Mouse (Mus musculus) intestine, postnatal 0 days (tissue): ENCODE measurements around the gene Aim2. TPM values are rescaled to one million over a fixed set of nuclear protein-coding genes. Genes with fewer than 3 reads are reported as not detected.
"Not testable (repeated sequence)": the region's sequence is repeated elsewhere in the genome, so short reads cannot be mapped to it uniquely, and the experiment has no call there.

Experiments used
- ATAC-seq: fragments of 200-750 bp; cut with Nextera tagmentation; 2 replicates; pipeline ENCODE4 v1.8.0; 2017; ENCODE audit warnings: mild to moderate bottlenecking, moderate TSS enrichment, moderate library complexity
- H3K27ac ChIP-seq: fragments of 300-500 bp; sonication (generic); 2 replicates; pipeline ENCODE4 v1.5.1; 2014; ENCODE audit warnings: mild to moderate bottlenecking, low read depth, low read length, moderate library complexity
- H3K27me3 ChIP-seq: fragments of 300-500 bp; sonication (generic); replicated peaks from 2 replicates; pipeline ENCODE4 v1.6.1; 2014; ENCODE audit warnings: low read length, mixed read lengths; ENCODE audit not compliant: control insufficient read depth, insufficient read depth
- H3K36me3 ChIP-seq: fragments of 300-500 bp; sonication (generic); 2 replicates; pipeline ENCODE4 v1.6.1; 2014; ENCODE audit warnings: mild to moderate bottlenecking, moderate library complexity; ENCODE audit not compliant: control insufficient read depth, insufficient read depth
- H3K4me1 ChIP-seq: fragments of 300-500 bp; sonication (generic); replicated peaks from 2 replicates; pipeline ENCODE4 v1.6.1; 2014; ENCODE audit warnings: antibody characterized with exemption, low read length, mixed read lengths; ENCODE audit not compliant: control insufficient read depth, insufficient read depth
- H3K4me2 ChIP-seq: fragments of 300-500 bp; sonication (generic); replicated peaks from 2 replicates; pipeline ENCODE4 v1.6.1; 2014; ENCODE audit warnings: low read depth, mild to moderate bottlenecking, moderate library complexity
- H3K4me3 ChIP-seq: fragments of 300-500 bp; sonication (generic); 2 replicates; pipeline ENCODE4 v1.5.1; 2014; ENCODE audit warnings: low read depth, low read length
- H3K9ac ChIP-seq: fragments of 300-500 bp; sonication (generic); 2 replicates; pipeline ENCODE4 v1.6.1; 2014; ENCODE audit warnings: mild to moderate bottlenecking, low read depth, low read length
- H3K9me3 ChIP-seq: fragments of 300-500 bp; sonication (generic); 2 replicates; pipeline ENCODE4 v1.6.1; 2016; ENCODE audit warnings: mixed run types; ENCODE audit not compliant: control insufficient read depth
- CTCF ChIP-seq: sonication (generic); IDR thresholded peaks from 2 replicates; pipeline ENCODE4 v1.5.1; 2016; ENCODE audit warnings: low read depth, mild to moderate bottlenecking, control low read depth, antibody characterized with exemption, moderate library complexity
- WGBS: fragments of 180-500 bp; shearing (Covaris S2); extraction: QIAGEN DNeasy Blood & Tissue Kit; methylation state at CpG from one replicate; pipeline ENCODE4 v1.1.7; 2014; 5-methylcytosine and 5-hydroxymethylcytosine counted together
- polyA plus RNA-seq: library from polyadenylated mRNA; unstranded; fragments of >200 nt; fragmentation: Nextera tagmentation; extraction: Ambion mirVana; gene quantifications from 2 replicates; pipeline ENCODE4 v1.2.1, GENCODE M21; 2015

Gene Aim2
- 2.0 and 3.1 TPM in 2 replicates for polyA plus RNA-seq

DNA sequence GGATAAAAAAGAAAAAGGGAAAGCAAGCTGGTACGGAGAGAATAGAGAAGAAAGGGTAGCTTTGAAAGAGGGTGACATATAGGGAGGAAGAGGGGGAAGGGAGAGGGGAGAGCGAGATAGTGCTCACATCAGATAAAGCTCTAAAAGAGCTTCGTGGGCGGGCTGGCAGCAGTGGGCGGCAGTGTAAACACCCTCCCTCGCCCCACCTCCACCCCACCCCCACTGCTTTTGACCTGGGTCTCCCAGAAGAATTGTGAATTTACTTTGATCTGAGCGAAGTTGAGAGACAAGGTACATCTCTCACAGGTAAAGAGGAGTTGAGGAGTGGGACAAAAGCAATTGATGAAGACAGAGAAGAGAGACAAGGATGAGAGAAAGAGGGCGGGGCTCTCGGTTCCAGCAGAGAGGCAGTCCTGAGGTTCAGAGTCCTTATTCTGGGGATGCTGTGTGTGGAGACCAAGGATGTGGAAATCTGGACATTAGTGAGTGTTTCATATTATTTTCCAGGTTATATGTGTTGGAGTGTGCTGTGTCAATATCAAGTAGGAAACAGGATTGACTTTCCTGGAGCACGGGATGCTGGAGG is at the start of gene Aim2:
Gene Aim2, plus strand, starts transcription at position 508 of the 586 bp plus-strand sequence.
- H3K27me3 ChIP-seq, result no peaks in the 10 kb centered on the region
- no peaks in the 10 kb centered on the region for H3K4me1 ChIP-seq
- H3K4me3 ChIP-seq, result no peak within 1 kb of the TSS
- whole genome bisulfite sequencing, result 11% methylated on average over 10 of the region's 10 CpGs
- H3K9me3 ChIP-seq, result no peaks in the 10 kb centered on the region
- H3K4me2 ChIP-seq, result peak within 1 kb of the TSS; percentile 17
- no peak within 1 kb of the TSS for H3K9ac ChIP-seq
- no peaks in the 10 kb centered on the region for H3K36me3 ChIP-seq
- no peak for ATAC-seq
- no peak within 1 kb of the TSS for H3K27ac ChIP-seq
- TF ChIP-seq CTCF, result no peak

DNA sequence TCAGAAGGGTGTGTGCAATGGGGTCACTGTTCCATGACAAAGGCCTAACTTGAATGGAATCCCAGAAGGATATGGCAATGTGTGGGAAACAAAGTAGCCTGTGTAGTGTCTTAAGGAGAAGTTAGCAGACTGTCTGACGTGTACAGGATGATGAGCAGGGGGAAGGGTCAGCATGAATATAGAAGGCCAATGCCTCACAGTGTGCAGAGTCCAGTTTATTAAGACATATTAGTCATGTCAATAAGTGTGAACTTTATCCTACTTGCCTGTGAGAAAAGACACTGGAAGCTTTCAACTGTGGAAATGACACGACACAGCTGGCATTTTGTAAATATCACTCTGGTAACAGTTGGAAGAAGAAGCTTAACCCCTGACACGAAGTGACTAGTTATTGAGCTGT is 47.9 kb upstream of the Aim2 start:
- H3K4me3 ChIP-seq, H3K9ac ChIP-seq, H3K4me1 ChIP-seq, ATAC-seq, H3K27me3 ChIP-seq, H3K9me3 ChIP-seq, H3K4me2 ChIP-seq, H3K36me3 ChIP-seq, H3K27ac ChIP-seq: not testable (repeated sequence)
- 34% methylated on average over 3 of the region's 3 CpGs for WGBS

DNA sequence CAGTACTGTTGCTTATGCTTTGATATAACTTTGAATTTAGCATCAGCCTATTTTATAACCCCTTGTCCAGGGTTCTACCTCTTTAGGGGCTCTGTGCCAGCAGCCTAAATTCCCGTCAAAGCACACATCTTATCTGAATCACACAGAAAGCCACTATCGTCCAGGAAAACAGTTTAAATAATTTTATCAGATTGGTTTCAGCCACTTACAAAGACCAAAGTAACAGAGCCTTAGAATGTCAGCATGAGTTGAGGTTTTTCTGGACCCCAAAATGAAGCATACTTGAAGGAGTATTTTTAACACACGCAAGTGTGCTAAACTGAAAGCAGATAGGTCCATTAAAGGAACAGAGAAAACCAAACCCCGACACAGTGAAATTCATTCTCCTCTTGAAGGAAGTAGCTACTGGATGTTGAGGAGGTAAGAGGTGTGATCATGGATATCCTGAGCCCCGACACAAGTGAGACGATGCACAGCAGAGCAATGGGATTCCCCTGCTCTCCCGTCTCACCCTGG is 37.1 kb upstream of the Aim2 start:
- H3K27ac ChIP-seq, H3K9me3 ChIP-seq, ATAC-seq, H3K9ac ChIP-seq, H3K4me3 ChIP-seq, H3K27me3 ChIP-seq, H3K36me3 ChIP-seq, H3K4me2 ChIP-seq, H3K4me1 ChIP-seq: not testable (repeated sequence)
- 74% methylated on average over 7 of the region's 7 CpGs for WGBS

DNA sequence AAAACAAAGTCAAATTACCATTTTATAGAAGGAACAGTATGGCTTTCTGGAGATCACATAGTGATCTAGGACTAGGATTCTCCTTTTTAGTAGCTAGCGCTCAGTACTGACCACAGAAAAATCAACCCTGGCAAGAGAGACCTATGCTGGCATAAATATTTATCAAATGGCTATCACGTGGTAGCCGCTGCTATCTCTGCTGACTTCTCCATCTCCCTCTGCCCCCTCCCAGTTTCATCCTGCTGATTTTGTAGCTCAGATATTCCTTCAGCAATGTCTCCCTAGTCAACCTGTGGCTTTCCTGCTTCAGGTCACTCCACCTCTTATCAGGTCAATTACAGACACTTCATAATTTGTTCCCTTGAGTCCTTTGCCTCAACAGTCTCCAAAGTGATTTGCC is 35.0 kb upstream of the Aim2 start:
- WGBS, result 72% methylated on average over 3 of the region's 3 CpGs
- TF ChIP-seq CTCF, result no peak
- no peak for ATAC-seq

DNA sequence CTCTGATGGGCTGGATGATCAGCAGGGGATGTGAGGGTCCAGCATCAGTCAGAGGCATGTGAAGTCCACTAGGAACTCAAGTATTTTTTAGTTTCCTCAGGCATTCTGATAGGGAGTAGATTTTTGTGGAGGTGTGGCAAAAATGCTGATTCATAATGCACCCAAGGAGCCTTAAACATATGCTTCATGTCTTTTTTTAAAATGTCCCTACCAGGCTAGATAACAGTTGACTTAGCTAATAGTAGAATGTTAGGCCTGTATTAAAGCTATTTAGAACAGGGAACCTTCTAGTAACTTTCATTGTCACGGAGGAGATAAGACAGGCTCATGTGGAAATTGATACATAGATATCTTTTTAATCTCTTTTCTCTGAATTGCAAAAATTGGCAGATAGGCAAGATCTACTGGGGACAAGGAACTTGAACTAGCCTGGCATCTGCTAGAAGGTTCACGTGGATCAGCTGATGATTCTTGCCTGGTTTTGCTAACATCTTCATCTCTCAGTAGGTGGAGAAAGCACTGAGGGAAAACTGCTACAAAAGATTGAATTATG is 32.7 kb upstream of the Aim2 start:
- no peaks in the 10 kb centered on the region for H3K9me3 ChIP-seq
- H3K27me3 ChIP-seq, result no peaks in the 10 kb centered on the region
- no peak overlapping the region for H3K27ac ChIP-seq
- H3K36me3 ChIP-seq, result no peaks in the 10 kb centered on the region
- H3K4me1 ChIP-seq, result no peaks in the 10 kb centered on the region
- ATAC-seq, result no peak
- 87% methylated on average over 2 of the region's 2 CpGs for WGBS
- no peak overlapping the region for H3K9ac ChIP-seq
- H3K4me3 ChIP-seq, result no peak overlapping the region
- no peak for TF ChIP-seq CTCF
- no peak overlapping the region for H3K4me2 ChIP-seq

More for the DNA sequence above, 35.0 kb upstream of the Aim2 start:
- no peak overlapping the region for H3K27ac ChIP-seq
- no peak overlapping the region for H3K4me3 ChIP-seq
- H3K4me1 ChIP-seq, result no peaks in the 10 kb centered on the region
- H3K4me2 ChIP-seq, result no peak overlapping the region
- no peaks in the 10 kb centered on the region for H3K27me3 ChIP-seq
- H3K9me3 ChIP-seq, result no peaks in the 10 kb centered on the region
- no peak overlapping the region for H3K9ac ChIP-seq
- H3K36me3 ChIP-seq, result no peaks in the 10 kb centered on the region

DNA sequence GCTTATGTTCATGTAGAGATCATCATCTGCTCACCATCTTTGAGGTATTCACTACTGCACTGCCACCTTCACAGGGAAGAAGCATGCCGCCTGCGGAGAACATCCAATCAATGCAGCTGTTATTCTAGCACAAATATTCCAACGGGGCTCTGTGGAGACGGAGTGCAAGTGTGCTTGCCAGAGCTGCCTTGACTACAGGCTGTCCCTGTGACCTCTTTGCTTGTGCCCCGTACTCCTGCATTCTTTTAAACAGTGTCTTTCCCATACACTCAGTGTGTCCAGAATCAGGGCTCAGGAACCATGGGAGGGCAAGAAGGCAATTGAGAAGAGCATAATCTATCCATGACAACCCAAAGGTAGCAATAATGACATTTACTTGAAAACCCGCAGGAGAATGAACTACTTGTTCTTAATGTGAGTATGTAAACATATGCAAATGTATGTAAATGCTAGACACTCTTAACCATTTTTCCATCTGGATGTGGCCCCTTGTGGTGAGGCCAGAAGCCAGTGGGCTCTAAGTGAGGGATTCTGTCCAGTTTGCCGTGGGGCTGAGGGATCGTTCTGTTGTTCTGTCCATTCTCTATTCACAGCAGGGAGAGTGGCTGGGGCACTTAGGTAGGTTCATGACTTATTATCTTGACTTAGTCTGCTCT is 29.0 kb upstream of the Aim2 start:
- Histone ChIP-seq H3K27me3 (no peaks in the 10 kb centered on the region), H3K4me1 (no peaks in the 10 kb centered on the region), H3K4me3 (no peak overlapping the region), H3K9me3 (no peaks in the 10 kb centered on the region), H3K4me2 (no peak overlapping the region), H3K36me3 (no peaks in the 10 kb centered on the region), H3K9ac (no peak overlapping the region), H3K27ac (no peak overlapping the region)
- 63% methylated on average over 8 of the region's 8 CpGs for WGBS
- ATAC-seq, result no peak
- TF ChIP-seq CTCF, result no peak
